Mouse (Mus musculus) Patski (cell line): ENCODE measurements around the gene Rad51. TPM values are rescaled to one million over a fixed set of nuclear protein-coding genes. Genes with fewer than 3 reads are reported as not detected.

Source experiments
- ATAC-seq: fragments of 100-300 bp; one replicate; pipeline ENCODE4 v1.8.0; 2021
- CTCF ChIA-PET: fragments of 350-600 bp; sonication (Branson Sonifier 250); formaldehyde crosslinking; loops from one replicate; lab custom pipeline; 2022; ENCODE audit warnings: inconsistent platforms; lab: Charles Lee
- POLR2A ChIA-PET: fragments of 350-600 bp; sonication (Branson Sonifier 250); formaldehyde crosslinking; loops from one replicate; lab custom pipeline; 2022; ENCODE audit warnings: antibody characterized with exemption, inconsistent platforms; lab: Charles Lee
- DNase-seq: peaks from one replicate; pipeline ENCODE4 v3.0.0-alpha.2; 2011; ENCODE audit warnings: low read depth, low spot score
- H3K27me3 ChIP-seq: fragments of 371-371 bp; one replicate; pipeline ENCODE4 v1.5.1; 2021
- CTCF ChIP-seq: fragments of 100-300 bp; IDR thresholded peaks from one replicate; pipeline ENCODE4 v1.5.1; 2021
- in situ Hi-C: fragments of 300-500 bp; cut with MboI; formaldehyde crosslinking; loops from 3 replicates; pipeline ENCODE4 v1.11.1; 2018; ENCODE audit warnings: low pct_unique_long_range_greater_than_20kb, mixed read lengths
- polyA plus RNA-seq: library from polyadenylated mRNA; unstranded; gene quantifications from one replicate; pipeline ENCODE4 v1.2.3, GENCODE M21; 2021

The Rad51 gene
- polyA plus RNA-seq, 1 experiment from 2014 or later: 24.6 TPM

DNA sequence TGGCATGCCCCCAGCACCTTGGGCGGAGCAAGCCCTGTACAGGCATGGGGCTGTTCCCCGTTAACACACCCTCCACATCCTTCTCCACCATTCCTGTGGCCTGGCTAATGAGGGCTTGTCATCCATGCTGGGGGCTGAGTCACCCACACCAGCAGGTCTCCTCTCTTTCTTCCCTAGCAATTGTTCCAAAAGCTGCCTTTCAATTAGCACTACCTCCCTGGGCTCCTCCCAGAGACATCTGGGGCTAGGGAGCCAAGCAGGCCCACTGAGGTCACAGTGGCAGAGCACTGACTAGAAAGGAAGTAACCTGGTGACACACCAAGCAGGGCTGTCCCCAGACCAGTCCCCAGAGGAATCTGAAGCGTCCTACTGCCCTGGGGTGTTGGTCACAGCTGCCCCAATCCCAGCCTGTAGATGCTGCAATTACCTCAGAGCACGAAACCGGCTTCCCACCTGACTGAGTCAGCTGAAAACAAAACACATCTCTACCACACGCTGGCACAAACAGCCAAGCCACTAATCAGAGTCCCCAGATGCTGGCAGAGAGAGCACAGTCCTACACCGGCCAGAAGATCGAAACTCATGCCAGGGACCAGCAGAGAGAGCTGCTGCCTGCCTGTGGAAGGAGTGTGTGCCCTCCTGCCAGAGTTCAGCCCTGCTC lies 61.5 kb downstream of the Rad51 start, which contains the start of gene Gm14137:
Gene Gm14137 (plus strand): TSS at position 519 of the 661 bp plus-strand sequence.
- ChIA-PET CTCF (interaction anchor here (0.9 to 7.0 kb wide), 4 partner anchors 8 to 22 kb away, joined by 3 to 41 read pairs (median 4); no protein-coding TSS in a partner anchor), POLR2A (interaction anchor here (1.4 kb wide), 1 partner anchor 10 kb away, joined by 3 read pairs; no protein-coding TSS in a partner anchor)
- peak; percentile 86 for DNase-seq
- no peaks in the 10 kb centered on the region for H3K27me3 ChIP-seq
- in situ Hi-C loops: no loop called here
- TF ChIP-seq CTCF: no peak
- peak; percentile 78 for ATAC-seq

DNA sequence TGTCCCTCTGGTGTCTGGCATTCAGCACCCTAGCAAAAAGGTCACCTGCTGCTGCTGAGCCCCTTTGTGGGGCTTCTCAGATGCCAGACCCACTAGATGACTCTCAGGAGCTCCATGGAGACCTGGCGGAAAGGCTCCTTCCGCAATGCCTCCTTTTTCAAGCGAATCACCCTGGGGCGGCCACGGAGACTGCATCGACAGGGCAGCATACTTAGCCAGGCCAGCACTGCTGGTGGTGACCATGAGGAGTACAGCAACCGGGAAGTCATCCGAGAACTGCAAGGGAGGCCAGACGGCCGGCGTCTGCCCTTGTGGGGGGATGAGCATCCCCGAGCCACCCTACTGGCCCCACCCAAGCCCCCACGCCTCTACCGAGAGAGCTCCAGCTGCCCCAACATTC lies 62.3 kb downstream of the Rad51 start:
- ATAC-seq (peak; percentile 16), DNase-seq (no peak)
- no peaks in the 10 kb centered on the region for H3K27me3 ChIP-seq
- ChIA-PET POLR2A (interaction anchor here (1.4 kb wide), 1 partner anchor 11 kb away, joined by 3 read pairs; no protein-coding TSS in a partner anchor), CTCF (interaction anchor here (0.9 to 7.0 kb wide), 4 partner anchors 9 to 21 kb away, joined by 3 to 41 read pairs (median 4); no protein-coding TSS in a partner anchor)
- no peak for TF ChIP-seq CTCF
- in situ Hi-C loops: no loop called here

DNA sequence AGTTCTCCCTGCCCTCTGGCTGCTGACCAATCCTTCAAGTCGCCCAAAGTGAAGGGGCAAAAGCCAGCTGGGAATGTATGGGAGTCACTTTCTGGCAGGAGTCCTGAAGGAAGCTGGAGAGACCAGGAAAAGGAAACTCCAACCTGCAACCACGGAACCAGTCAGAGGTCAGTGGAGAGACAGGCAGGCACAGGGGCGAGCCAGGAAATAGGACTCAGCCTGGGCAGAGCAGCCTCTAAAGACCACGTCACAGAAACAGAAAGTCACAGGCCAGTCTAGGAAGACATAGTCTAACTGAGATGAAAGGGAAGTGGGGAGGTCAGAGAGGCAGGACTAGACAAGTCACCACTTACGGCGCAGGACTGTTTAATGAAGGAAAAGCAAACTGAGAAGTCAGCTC lies 63.0 kb downstream of the Rad51 start:
- no peaks in the 10 kb centered on the region for H3K27me3 ChIP-seq
- CTCF ChIA-PET: interaction anchor here (7.0 kb wide), 1 partner anchor 13 kb away, joined by 41 read pairs; no protein-coding TSS in a partner anchor
- POLR2A ChIA-PET: no interaction called here
- ATAC-seq (no peak), DNase-seq (no peak)
- in situ Hi-C loops: no loop called here
- no peak for TF ChIP-seq CTCF

DNA sequence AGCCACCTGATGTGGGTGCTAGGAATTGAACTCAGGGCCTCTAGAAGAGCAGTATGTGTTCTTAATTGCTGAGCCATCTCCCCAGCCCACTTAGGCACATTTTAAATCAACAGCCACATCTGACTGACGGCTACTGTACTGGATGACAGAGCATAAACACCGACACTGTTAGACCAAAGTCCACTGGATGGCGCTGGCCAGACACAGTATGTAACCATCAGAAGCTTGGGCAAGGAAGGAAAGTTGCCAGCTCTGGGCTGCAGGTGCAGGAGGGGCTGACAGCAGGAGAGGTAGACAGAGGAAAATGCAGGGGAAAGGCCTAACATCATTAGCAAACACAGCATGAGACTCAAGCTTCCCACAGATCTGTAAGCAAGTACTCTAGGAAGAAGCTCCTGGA lies 64.2 kb downstream of the Rad51 start:
- ChIA-PET POLR2A (interaction anchor here (0.6 to 1.1 kb wide), 3 partner anchors 8 to 20 kb away, joined by 3 read pairs; no protein-coding TSS in a partner anchor), CTCF (interaction anchor here (1.2 to 7.0 kb wide), 4 partner anchors 10 to 28 kb away, joined by 3 to 41 read pairs (median 3); no protein-coding TSS in a partner anchor)
- in situ Hi-C loops: no loop called here
- H3K27me3 ChIP-seq: no peaks in the 10 kb centered on the region
- no peak for ATAC-seq
- DNase-seq: no peak
- no peak for TF ChIP-seq CTCF

DNA sequence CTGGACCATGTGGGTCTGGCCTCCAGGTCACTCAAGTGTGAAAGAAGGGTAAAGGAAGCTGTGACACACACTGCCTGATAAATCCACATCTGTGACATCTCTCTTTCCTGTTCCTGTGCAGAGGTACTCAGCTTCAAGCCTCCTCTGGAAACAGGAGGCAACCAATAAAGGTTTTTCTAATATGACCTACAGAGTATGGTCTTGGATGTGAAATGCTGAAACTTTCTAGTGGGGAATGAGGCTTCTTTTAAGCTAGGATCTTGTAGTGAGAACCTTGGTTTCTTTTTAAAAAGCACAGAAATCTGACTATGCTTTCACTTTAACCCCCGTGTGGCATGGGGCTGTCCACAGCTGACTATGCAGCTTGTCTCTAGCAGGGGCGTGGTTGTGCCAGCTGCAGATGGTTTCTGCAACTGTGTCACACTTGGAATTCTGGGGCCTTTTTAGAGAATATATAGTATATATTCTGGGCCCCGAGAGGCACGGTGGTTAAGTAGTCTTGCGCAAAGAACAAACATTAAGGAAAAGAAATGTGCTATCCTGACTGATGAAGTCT lies 64.9 kb downstream of the Rad51 start:
- in situ Hi-C loops: no loop called here

DNA sequence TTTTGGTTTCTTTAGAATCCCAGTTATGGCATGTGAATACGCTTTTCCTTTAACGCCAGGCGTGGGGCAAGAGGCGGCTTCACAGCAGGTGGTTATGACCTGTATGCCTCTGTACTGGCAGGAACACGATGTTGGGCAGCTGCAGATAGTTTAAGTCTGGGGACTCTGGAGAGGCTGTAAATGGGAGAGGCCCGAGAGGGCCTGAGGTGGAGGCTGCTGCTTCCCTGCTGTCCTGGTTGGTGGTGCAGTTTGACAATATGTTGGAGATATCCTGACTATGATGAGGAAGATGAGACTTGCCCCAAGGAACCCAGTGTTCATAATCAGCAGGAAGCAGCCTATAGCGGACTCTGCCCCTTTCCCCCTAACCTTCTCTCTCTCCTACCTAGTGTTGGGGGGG lies 70.3 kb downstream of the Rad51 start:
- no peaks in the 10 kb centered on the region for H3K27me3 ChIP-seq
- ATAC-seq (no peak), DNase-seq (no peak)
- ChIA-PET CTCF (no interaction called here), POLR2A (interaction anchor here (0.6 kb wide), 1 partner anchor 73 kb away, joined by 5 read pairs; no protein-coding TSS in a partner anchor)
- no peak for TF ChIP-seq CTCF
- in situ Hi-C loops: no loop called here

More for the DNA sequence above, 64.9 kb downstream of the Rad51 start:
- POLR2A ChIA-PET: interaction anchor here (0.8 to 1.1 kb wide), 2 partner anchors 7 to 20 kb away, joined by 3 read pairs; no protein-coding TSS in a partner anchor
- DNase-seq (no peak), ATAC-seq (no peak)
- CTCF ChIA-PET: interaction anchor here (1.2 to 7.0 kb wide), 4 partner anchors 11 to 27 kb away, joined by 3 to 41 read pairs (median 3); no protein-coding TSS in a partner anchor
- TF ChIP-seq CTCF: no peak
- no peaks in the 10 kb centered on the region for H3K27me3 ChIP-seq

DNA sequence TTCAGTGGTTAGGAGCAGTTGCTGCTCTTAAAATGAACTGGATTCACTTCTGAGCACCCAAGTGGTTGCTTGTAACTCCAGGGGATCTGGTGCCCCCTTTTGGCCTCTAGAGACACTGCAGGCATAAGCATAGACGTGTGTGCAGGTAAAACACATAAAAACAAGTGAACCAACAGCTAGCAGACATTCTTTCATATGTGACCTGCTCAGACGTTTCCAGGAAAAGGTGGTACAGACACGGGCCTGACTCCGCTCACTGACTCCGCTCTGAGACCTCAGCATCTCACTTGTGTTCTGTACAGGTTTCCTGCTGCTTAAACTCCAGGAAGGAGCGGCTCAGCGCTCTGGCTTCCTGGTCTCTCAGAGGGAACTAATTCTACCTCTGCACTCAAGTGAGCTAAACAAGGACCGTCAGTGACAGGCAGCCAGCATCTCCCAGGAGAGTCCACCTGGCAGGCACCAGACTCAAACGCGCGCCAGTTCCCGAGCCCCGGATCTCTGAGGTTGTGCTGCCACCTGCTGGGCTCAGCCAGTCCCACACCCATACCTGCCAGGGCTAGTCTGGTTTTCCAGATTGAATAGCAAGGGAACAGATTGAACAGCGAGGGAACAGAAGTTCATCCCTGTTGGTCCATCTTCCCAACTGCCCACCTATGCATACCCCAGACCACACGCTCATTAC lies 76.6 kb downstream of the Rad51 start:
- in situ Hi-C loops: loop anchor here (5.0 kb wide), 2 partner anchors 37 to 87 kb away; no protein-coding TSS in a partner anchor
- peak; percentile 85 for TF ChIP-seq CTCF
- no peaks in the 10 kb centered on the region for H3K27me3 ChIP-seq
- CTCF ChIA-PET: interaction anchor here (0.8 to 3.5 kb wide), 29 partner anchors 12 to 211 kb away, joined by 3 to 41 read pairs (median 5); partner anchors contain the start of gene Gm14137
- ATAC-seq: peak; percentile 21
- POLR2A ChIA-PET: interaction anchor here (0.6 kb wide), 1 partner anchor 521 kb away, joined by 4 read pairs; no protein-coding TSS in a partner anchor
- no peak for DNase-seq

DNA sequence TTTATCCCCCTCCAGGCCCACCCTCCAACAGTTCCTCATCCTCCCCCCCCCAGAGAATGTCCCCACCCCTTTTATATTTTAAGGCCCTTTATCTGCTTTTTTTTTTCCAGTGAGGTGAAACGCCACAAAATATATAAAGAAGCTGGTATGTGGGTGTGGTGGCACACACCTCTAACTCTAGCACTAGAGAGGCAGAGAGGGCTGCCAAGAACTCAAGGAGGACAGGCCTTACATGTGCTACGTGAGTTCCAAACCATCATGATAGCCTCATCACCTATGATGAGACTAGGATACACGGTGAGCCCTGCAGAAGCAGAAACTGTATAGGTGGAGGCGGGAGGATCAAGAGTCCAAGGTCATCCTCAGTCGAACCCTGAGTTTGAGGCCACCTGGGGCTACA lies 78.4 kb downstream of the Rad51 start:
- ChIA-PET CTCF (no interaction called here), POLR2A (interaction anchor here (0.6 kb wide), 1 partner anchor 462 kb away, joined by 5 read pairs; no protein-coding TSS in a partner anchor)
- DNase-seq: no peak
- H3K27me3 ChIP-seq: no peaks in the 10 kb centered on the region
- ATAC-seq: no peak
- in situ Hi-C loops: no loop called here
- no peak for TF ChIP-seq CTCF

DNA sequence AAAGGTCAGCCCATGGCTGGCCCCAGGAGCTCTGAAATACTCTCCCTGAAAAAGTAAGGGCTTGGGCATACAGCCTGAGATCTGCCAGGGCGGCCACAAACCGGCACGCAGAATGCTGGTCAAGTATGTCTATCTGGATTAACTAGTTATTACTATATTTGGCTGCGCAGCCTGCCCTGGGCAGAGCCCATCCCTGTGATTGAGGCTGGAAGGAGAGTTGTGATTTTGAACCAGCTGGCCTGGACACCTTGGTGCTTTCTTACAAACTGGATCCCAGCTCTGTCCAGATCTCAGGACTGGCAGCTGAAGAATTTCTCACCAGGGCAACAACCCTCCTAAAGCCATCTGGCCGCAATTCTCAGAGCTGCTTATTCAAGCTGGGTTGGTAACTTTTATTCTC lies 81.5 kb downstream of the Rad51 start:
- DNase-seq: no peak
- no peak for TF ChIP-seq CTCF
- no peaks in the 10 kb centered on the region for H3K27me3 ChIP-seq
- ChIA-PET CTCF (interaction anchor here (1.1 to 1.3 kb wide), 2 partner anchors 9 to 94 kb away, joined by 4 to 5 read pairs; partner anchors contain the start of gene Vps18), POLR2A (no interaction called here)
- in situ Hi-C loops: no loop called here
- ATAC-seq: no peak
